Mouse (Mus musculus) G1E (cell line): Measurements from ENCODE around the gene Daam2.

Source experiments
- CTCF ChIP-seq: IDR thresholded peaks from 2 replicates; pipeline ENCODE4 v1.5.1; 2012; ENCODE audit warnings: low read depth, low read length, inconsistent platforms, mixed read lengths
- GATA1 ChIP-seq: IDR thresholded peaks from 2 replicates; pipeline ENCODE4 v1.6.1; 2012; ENCODE audit warnings: borderline replicate concordance, low read length, inconsistent platforms, mixed read lengths

DNA sequence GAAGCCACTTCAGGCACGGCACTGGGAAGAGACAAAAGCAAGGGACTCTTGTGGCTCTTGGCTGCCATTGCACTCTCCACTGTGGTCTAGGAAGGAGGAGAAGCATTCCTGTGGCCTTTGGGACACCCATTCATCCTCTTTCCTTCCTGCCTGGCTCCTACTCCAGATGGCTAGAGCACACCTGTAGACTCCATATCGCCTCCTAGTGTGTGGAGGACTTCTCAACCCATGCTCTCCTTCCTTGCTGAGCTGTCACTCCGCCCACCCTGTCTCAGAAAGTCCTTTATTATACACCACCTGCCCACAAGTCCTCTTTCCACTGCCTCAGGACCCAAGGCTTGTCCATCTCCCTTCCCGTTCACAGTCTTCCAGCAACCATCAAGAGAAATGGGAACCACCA, 70.9 kb downstream of the Daam2 start:
- TF ChIP-seq CTCF, result no peak
- TF ChIP-seq GATA1, result no peak
